Mouse (Mus musculus) T-helper 2 cell (primary cell): Measurements from ENCODE around the gene Trnp1.

Source experiments
- in situ Hi-C: fragments of 300-600 bp; cut with MboI, MseI; formaldehyde crosslinking; loops from one replicate; pipeline ENCODE4 v1.15.1; 2025; ENCODE audit warnings: high pct_unique_total_duplicates

Trnp1 gene

DNA sequence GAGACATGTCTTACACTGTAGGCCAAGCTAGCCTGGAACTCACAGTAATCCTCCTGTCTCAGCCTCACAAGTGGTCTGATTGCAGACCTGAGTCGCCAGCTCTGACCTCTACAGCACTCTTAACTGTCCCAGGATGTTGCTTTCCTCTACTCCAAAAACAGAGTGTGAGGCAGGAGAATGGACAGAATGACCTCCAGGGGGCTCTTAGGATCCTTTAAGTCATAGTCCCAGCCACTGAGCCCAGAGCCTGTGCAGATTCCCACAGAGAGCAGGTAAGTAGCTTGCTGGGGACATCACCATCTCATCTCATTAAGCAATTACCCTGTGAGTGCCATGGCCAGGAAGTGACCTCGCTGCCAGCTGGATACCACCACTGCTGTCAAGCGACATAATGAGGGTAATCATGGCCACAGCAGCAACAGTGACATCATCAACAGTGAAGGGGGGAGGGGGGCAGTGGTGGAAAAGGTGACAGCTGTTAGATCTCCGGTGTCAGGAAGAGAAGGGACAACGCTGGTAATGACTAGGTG, 37.5 kb downstream of the Trnp1 start:
- in situ Hi-C loops = no loop called here

- in situ Hi-C loops = no loop called here
Measured at GRCm38 (mm10) chr4:133460006-133460405, 38.3 kb downstream of the Trnp1 start.

DNA sequence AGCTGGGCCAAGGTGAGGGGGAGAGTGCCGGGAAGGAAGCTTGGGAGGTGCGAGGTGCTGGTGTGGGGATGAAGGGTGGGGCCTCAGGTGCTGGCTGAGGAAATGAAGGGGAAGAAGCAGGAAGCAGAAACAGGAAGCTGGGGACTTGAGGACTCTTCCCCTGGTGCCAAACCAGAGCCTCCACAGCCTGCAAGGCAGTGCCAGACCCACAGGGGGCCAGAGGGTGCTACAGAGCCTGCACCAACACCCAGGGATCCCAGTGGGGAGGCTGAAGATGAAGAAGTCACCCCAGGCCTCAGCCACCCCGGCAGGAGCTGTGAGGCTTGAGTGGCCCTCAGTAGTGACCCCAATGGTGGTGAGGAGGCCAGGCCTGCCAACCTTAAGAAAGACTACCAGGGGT, 40.3 kb downstream of the Trnp1 start:
- in situ Hi-C loops = no loop called here

GRCm38 (mm10) chr4:133452433-133452832, 45.9 kb downstream of the Trnp1 start:
- in situ Hi-C loops = no loop called here

DNA sequence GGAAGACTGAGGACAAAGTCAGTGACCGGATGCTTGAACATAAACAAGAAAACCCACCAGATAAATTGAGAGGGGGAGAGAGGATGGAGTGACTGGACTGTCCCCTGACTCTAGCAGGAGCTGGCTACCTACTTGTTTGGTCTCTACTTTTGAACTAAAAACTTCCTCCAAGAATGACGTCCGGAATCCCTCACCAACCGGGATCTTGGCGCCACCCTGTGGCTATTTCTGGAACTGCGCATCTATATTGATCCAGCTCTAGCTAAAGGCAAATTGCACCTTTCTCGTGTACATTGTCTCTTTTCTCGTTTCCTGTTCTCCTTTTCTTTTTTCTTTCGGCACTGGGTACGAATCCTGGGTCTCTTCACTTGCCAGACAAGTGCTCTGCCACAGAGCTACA, 46.8 kb downstream of the Trnp1 start:
- in situ Hi-C loops = no loop called here

- in situ Hi-C loops = no loop called here
Measured at GRCm38 (mm10) chr4:133449726-133450125, 48.6 kb downstream of the Trnp1 start.

- in situ Hi-C loops = no loop called here
Measured at GRCm38 (mm10) chr4:133448708-133449388, 49.5 kb downstream of the Trnp1 start.

DNA sequence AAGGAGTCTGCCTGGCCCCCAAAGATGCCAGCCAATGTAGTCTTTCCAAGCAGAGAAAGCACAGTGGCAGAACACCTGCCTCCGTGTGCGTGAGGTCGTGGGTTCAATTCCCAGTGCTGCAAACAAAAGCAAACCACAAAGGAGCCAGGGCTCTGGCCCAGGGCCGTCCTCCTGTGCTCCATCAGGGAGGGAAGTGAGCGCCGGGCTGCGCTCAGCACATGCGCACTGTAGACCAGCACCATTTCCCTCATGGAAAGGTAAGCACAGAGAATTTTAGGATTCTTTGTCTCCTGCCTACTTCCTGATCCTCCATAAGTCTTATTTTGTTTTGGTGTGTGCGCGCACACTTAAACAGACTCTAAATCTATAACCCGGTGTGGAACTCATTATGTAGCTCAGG, 50.4 kb downstream of the Trnp1 start:
- in situ Hi-C loops = no loop called here

GRCm38 (mm10) chr4:133447366-133447765, 51.0 kb downstream of the Trnp1 start:
- in situ Hi-C loops = no loop called here

- in situ Hi-C loops = no loop called here
Measured at GRCm38 (mm10) chr4:133445727-133446126, 52.6 kb downstream of the Trnp1 start.

DNA sequence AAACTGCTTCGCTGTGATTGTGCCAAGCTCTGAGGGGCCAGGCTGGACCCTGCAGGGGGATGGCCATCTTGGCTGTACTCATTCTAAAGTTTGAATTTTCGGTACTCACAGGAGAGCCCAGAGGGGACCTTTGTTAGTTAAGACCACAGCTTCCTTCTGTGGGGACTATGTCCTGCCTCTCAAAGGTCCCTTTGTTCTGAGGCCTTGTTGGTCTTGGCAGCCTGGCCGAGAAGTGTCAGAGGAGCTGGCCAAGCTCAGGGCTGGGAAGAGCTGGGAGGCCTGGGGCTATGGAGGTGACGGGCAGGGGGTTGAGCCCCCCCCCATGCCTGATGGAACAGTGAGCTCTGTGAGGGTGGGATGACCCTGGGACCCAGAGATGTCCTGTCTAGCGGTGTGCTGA, 55.3 kb downstream of the Trnp1 start:
- in situ Hi-C loops = no loop called here

DNA sequence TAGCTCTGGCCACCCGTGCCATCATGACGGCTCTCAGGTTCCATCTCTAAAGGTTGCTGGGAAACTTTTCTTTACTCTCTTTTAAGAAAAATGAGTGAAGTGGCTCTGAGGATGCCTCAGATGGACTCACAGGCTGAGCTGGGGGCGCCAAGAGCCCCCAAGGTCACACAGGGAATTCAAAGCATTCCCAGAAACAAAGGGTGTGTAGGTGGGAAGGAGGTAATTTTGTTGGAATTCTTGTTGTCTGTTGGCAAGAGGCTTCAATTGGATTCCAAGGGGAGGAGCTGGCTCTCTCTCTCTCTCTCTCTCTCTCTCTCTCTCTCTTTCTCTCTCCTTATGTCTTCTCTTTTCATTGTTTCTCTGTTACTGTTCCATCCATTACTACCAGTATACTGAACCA, 56.2 kb downstream of the Trnp1 start:
- in situ Hi-C loops = no loop called here
